Mouse (Mus musculus): ENCODE data around the gene Cdh13.
A peak's percentile ranks its signal among the peaks of the same experiment; 100 is the strongest.

Gene Cdh13

GRCm38 (mm10) chr8:119177226-119177935 is 893.8 kb downstream of the Cdh13 start:
- no peak for DNase-seq (ENCODE audit: inconsistent age in 2 of 2, low spot score in 1 of 2)

- no peak for DNase-seq (ENCODE audit: inconsistent age in 2 of 2, low spot score in 1 of 2)
Measured at GRCm38 (mm10) chr8:119180626-119181025, 897.1 kb downstream of the Cdh13 start.

GRCm38 (mm10) chr8:119195695-119196094 is 912.2 kb downstream of the Cdh13 start:
- DNase-seq (ENCODE audit: inconsistent age in 2 of 2, low spot score in 1 of 2), result peak; percentile 13 to 49

- peak; percentile 53 to 88 for DNase-seq (ENCODE audit: inconsistent age in 2 of 2, low spot score in 1 of 2)
Measured at GRCm38 (mm10) chr8:119196486-119197150, 913.1 kb downstream of the Cdh13 start.

GRCm38 (mm10) chr8:119208567-119208966 is 925.0 kb downstream of the Cdh13 start:
- DNase-seq (ENCODE audit: inconsistent age in 2 of 2, low spot score in 1 of 2), result no peak

GRCm38 (mm10) chr8:119224547-119224946 is 941.0 kb downstream of the Cdh13 start:
- DNase-seq (ENCODE audit: inconsistent age in 2 of 2, low spot score in 1 of 2), result peak; percentile 40 to 85

- no peak for DNase-seq (ENCODE audit: inconsistent age in 2 of 2, low spot score in 1 of 2)
Measured at GRCm38 (mm10) chr8:119245181-119245580, 961.6 kb downstream of the Cdh13 start.

GRCm38 (mm10) chr8:119245641-119246040 is 962.1 kb downstream of the Cdh13 start:
- no peak for DNase-seq (ENCODE audit: inconsistent age in 2 of 2, low spot score in 1 of 2)

- DNase-seq (ENCODE audit: inconsistent age in 2 of 2, low spot score in 1 of 2), result no peak
Measured at GRCm38 (mm10) chr8:119254358-119254757, 970.8 kb downstream of the Cdh13 start.

GRCm38 (mm10) chr8:119258642-119259041 is 975.1 kb downstream of the Cdh13 start:
- DNase-seq (ENCODE audit: inconsistent age in 2 of 2, low spot score in 1 of 2), result peak; percentile 9 to 47

GRCm38 (mm10) chr8:119263750-119264149 is 980.2 kb downstream of the Cdh13 start:
- DNase-seq (ENCODE audit: inconsistent age in 2 of 2, low spot score in 1 of 2), result no peak

GRCm38 (mm10) chr8:119266304-119266703 is 982.8 kb downstream of the Cdh13 start:
- no peak for DNase-seq (ENCODE audit: inconsistent age in 2 of 2, low spot score in 1 of 2)

GRCm38 (mm10) chr8:119269576-119269975 is 986.0 kb downstream of the Cdh13 start:
- no peak for DNase-seq (ENCODE audit: inconsistent age in 2 of 2, low spot score in 1 of 2)

GRCm38 (mm10) chr8:119270371-119270770 is 986.8 kb downstream of the Cdh13 start:
- no peak for DNase-seq (ENCODE audit: inconsistent age in 2 of 2, low spot score in 1 of 2)

GRCm38 (mm10) chr8:119272891-119273290 is 989.4 kb downstream of the Cdh13 start:
- no peak for DNase-seq (ENCODE audit: inconsistent age in 2 of 2, low spot score in 1 of 2)

GRCm38 (mm10) chr8:119275442-119275841 is 991.9 kb downstream of the Cdh13 start:
- no peak for DNase-seq (ENCODE audit: inconsistent age in 2 of 2, low spot score in 1 of 2)

- no peak for DNase-seq (ENCODE audit: inconsistent age in 2 of 2, low spot score in 1 of 2)
Measured at GRCm38 (mm10) chr8:119277047-119277451, 993.5 kb downstream of the Cdh13 start.

- DNase-seq (ENCODE audit: inconsistent age in 2 of 2, low spot score in 1 of 2), result peak in 1 of 2 experiments; percentile 40
Measured at GRCm38 (mm10) chr8:119281761-119282160, 998.2 kb downstream of the Cdh13 start.

- no peak for DNase-seq (ENCODE audit: inconsistent age in 2 of 2, low spot score in 1 of 2)
Measured at GRCm38 (mm10) chr8:119284516-119284915, 1001.0 kb downstream of the Cdh13 start.

- peak; percentile 12 to 37 for DNase-seq (ENCODE audit: inconsistent age in 2 of 2, low spot score in 1 of 2)
Measured at GRCm38 (mm10) chr8:119284920-119285319, 1001.4 kb downstream of the Cdh13 start.

- DNase-seq (ENCODE audit: inconsistent age in 2 of 2, low spot score in 1 of 2), result no peak
Measured at GRCm38 (mm10) chr8:119295477-119295876, 1011.9 kb downstream of the Cdh13 start.

- peak; percentile 22 to 76 for DNase-seq (ENCODE audit: inconsistent age in 2 of 2, low spot score in 1 of 2)
Measured at GRCm38 (mm10) chr8:119297752-119298151, 1014.2 kb downstream of the Cdh13 start.
